Mouse (Mus musculus): ENCODE results near the gene Hdgfl2. TPM values are rescaled to one million over a fixed set of nuclear protein-coding genes. Genes with fewer than 3 reads are reported as not detected.

Hdgfl2 gene
- 59.0 and 64.9 TPM in 2 replicates for polyA plus RNA-seq (2015; fragmentation: Nextera tagmentation; extraction: Ambion mirVana)

- Histone ChIP-seq H3K27me3 (no peaks in the 10 kb centered on the region), H3K9ac (peak within 1 kb of the TSS; percentile 91), H3K4me2 (peak within 1 kb of the TSS; percentile 97), H3K4me1 (replicated peaks) (peaks cover 52% of the 10 kb centered on the region), H3K36me3 (peaks cover 21% of the 10 kb centered on the region), H3K4me3 (replicated peaks) (peak within 1 kb of the TSS; percentile 86), H3K27ac (peak within 1 kb of the TSS; percentile 82), H3K9me3 (replicated peaks) (no peaks in the 10 kb centered on the region)
- ATAC-seq (ENCODE audit: low read depth) = peak; percentile 90
- DNase-seq = peak; percentile 100
- WGBS (ENCODE audit: insufficient replicate concordance) = under 1% methylated on average over 61 of the region's 61 CpGs
These were observed at the start of gene Hdgfl2 for GRCm38 (mm10) chr17:56078880-56079795. Gene Hdgfl2 (plus strand): TSS chr17:56079634.

GRCm38 (mm10) chr17:56030238-56030870 lies 49.1 kb upstream of the Hdgfl2 start:
- Histone ChIP-seq H3K4me3 (replicated peaks) (no peak overlapping the region), H3K36me3 (peaks cover 70% of the 10 kb centered on the region), H3K27ac (peak overlapping the region; percentile 45; the same call in 1 of the 2 replicates), H3K9ac (no peak overlapping the region), H3K4me1 (replicated peaks) (peaks cover 94% of the 10 kb centered on the region), H3K27me3 (no peaks in the 10 kb centered on the region), H3K4me2 (0 out of 2 replicates have a peak overlapping the region, but pooled peaks have one; percentile 6), H3K9me3 (replicated peaks) (no peaks in the 10 kb centered on the region)
- WGBS (ENCODE audit: insufficient replicate concordance) = 85% methylated on average over 9 of the region's 9 CpGs
- ATAC-seq (ENCODE audit: low read depth) (no peak), DNase-seq (no peak)

DNA sequence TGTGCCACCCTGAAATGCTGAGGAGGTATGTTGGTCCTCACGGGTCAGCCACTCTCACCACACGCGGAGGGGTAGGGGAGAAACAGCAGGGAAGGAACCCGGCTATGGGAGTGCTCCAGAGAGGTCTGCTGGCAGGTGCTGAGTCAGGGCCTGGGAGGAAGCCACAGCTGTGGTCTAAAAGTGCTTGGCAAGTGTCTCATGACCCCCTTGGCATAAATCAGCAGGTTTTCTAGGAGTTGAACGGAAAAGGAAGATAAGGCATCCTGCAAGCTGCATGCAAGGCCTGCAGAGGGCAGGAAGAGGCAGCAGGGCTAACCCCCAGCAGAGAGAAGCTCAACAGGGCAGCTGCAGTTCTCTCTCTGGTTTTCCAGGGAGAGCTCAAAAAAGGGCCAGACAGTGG lies 48.5 kb upstream of the Hdgfl2 start:
- WGBS (ENCODE audit: insufficient replicate concordance) = 18% methylated on average over 5 of the region's 5 CpGs
- H3K36me3 ChIP-seq = peaks cover 70% of the 10 kb centered on the region
- peak overlapping the region; percentile 14; the same call in 1 of the 2 replicates for H3K4me2 ChIP-seq
- H3K27me3 ChIP-seq = no peaks in the 10 kb centered on the region
- H3K9me3 ChIP-seq (replicated peaks) = no peaks in the 10 kb centered on the region
- H3K27ac ChIP-seq = peak overlapping the region; percentile 68
- 0 out of 2 replicates have a peak overlapping the region, but pooled peaks have one; percentile 15 for H3K9ac ChIP-seq
- ATAC-seq (ENCODE audit: low read depth) = peak; percentile 54
- H3K4me3 ChIP-seq (replicated peaks) = no peak overlapping the region
- H3K4me1 ChIP-seq (replicated peaks) = peaks cover 94% of the 10 kb centered on the region
- no peak for DNase-seq

GRCm38 (mm10) chr17:56031431-56031830 lies 48.0 kb upstream of the Hdgfl2 start:
- peak overlapping the region; percentile 68 for H3K27ac ChIP-seq
- H3K9ac ChIP-seq = 0 out of 2 replicates have a peak overlapping the region, but pooled peaks have one; percentile 15
- peaks cover 89% of the 10 kb centered on the region for H3K4me1 ChIP-seq (replicated peaks)
- H3K36me3 ChIP-seq = peaks cover 69% of the 10 kb centered on the region
- H3K4me3 ChIP-seq (replicated peaks) = no peak overlapping the region
- no peaks in the 10 kb centered on the region for H3K27me3 ChIP-seq
- no peak for DNase-seq
- 77% methylated on average over 7 of the region's 7 CpGs for WGBS (ENCODE audit: insufficient replicate concordance)
- H3K9me3 ChIP-seq (replicated peaks) = no peaks in the 10 kb centered on the region
- ATAC-seq (ENCODE audit: low read depth) = no peak
- H3K4me2 ChIP-seq = peak overlapping the region; percentile 14; the same call in 1 of the 2 replicates

GRCm38 (mm10) chr17:56032127-56032733 lies 47.2 kb upstream of the Hdgfl2 start:
- Histone ChIP-seq H3K36me3 (peaks cover 61% of the 10 kb centered on the region), H3K9me3 (replicated peaks) (no peaks in the 10 kb centered on the region), H3K4me1 (replicated peaks) (peaks cover 87% of the 10 kb centered on the region), H3K4me3 (replicated peaks) (no peak overlapping the region), H3K9ac (peak overlapping the region; percentile 98; the same call in 1 of the 2 replicates), H3K27ac (peak overlapping the region; percentile 53), H3K27me3 (no peaks in the 10 kb centered on the region), H3K4me2 (peak overlapping the region; percentile 21; the same call in 1 of the 2 replicates)
- DNase-seq (no peak), ATAC-seq (ENCODE audit: low read depth) (no peak)
- 71% methylated on average over 6 of the region's 6 CpGs for WGBS (ENCODE audit: insufficient replicate concordance)

- DNase-seq (no peak), ATAC-seq (ENCODE audit: low read depth) (no peak)
- WGBS (ENCODE audit: insufficient replicate concordance) = 57% methylated on average over 7 of the region's 7 CpGs
- Histone ChIP-seq H3K4me2 (peak overlapping the region; percentile 21; the same call in 1 of the 2 replicates), H3K9ac (peak overlapping the region; percentile 98; the same call in 1 of the 2 replicates), H3K27ac (no peak overlapping the region; the same call in 1 of the 2 replicates), H3K27me3 (no peaks in the 10 kb centered on the region), H3K36me3 (peaks cover 56% of the 10 kb centered on the region), H3K4me3 (replicated peaks) (no peak overlapping the region), H3K4me1 (replicated peaks) (peaks cover 86% of the 10 kb centered on the region), H3K9me3 (replicated peaks) (no peaks in the 10 kb centered on the region)
These were observed 46.6 kb upstream of the Hdgfl2 start for GRCm38 (mm10) chr17:56032831-56033230.

DNA sequence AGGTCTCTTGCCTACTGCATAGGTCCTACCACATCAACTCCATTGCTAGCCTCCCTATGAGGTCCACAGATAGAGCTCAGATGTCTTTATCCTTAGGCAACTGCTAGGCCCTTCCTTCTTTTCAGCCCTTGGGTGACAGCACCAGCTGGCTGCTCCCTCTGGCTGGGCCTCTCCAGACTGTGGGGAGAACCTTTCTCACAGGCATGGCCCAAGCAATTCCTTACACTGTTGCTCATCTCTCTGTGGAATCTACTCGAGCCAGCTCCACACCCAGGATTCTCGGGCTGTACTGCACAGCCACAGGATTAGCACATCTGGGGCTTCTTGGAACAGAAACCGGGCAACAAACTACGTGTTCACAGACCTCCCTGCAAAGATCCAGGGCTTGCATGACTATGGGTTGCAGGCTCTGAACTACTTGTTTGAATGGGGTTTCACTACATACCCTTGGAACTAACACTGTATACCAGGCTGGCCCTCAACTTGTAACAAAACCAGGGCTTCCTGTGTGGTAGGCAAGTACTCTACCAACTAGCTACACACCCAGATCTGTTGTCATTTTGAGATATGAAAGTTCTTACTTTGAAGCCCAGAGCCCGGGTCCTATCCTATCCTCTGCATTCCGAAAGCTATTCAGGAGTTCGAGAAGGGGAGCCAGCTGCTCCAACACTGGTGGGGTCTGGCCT lies 45.3 kb upstream of the Hdgfl2 start:
- peak overlapping the region; percentile 97 for H3K4me3 ChIP-seq (replicated peaks)
- no peak for DNase-seq
- peaks cover 42% of the 10 kb centered on the region for H3K36me3 ChIP-seq
- H3K27me3 ChIP-seq = no peaks in the 10 kb centered on the region
- peak overlapping the region; percentile 89 for H3K4me2 ChIP-seq
- ATAC-seq (ENCODE audit: low read depth) = no peak
- peaks cover 75% of the 10 kb centered on the region for H3K4me1 ChIP-seq (replicated peaks)
- 70% methylated on average over 7 of the region's 7 CpGs for WGBS (ENCODE audit: insufficient replicate concordance)
- H3K27ac ChIP-seq = peak overlapping the region; percentile 93
- peak overlapping the region; percentile 98 for H3K9ac ChIP-seq
- no peaks in the 10 kb centered on the region for H3K9me3 ChIP-seq (replicated peaks)

DNA sequence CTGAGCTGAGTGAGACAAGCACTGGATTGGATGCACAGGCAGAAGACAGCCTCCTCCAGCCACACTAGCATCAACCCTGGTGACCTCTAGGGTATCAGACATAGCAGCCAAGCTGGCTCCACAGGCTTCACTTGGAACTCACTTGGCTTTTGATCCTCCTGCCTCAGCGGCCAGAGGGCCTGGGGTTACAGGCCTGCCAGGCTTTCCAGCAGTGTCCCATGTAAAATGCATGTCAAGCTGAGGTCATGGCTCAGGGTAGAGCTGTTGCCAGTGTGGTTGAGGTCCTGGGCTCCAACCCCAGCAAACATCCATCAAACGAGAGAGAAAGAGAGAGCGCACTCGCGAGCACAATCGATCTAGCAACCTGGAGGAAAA lies 44.7 kb upstream of the Hdgfl2 start:
- Histone ChIP-seq H3K4me1 (replicated peaks) (peaks cover 70% of the 10 kb centered on the region), H3K9ac (peak overlapping the region; percentile 98), H3K27ac (peak overlapping the region; percentile 93), H3K36me3 (peaks cover 37% of the 10 kb centered on the region), H3K9me3 (replicated peaks) (no peaks in the 10 kb centered on the region), H3K4me3 (replicated peaks) (peak overlapping the region; percentile 97), H3K27me3 (no peaks in the 10 kb centered on the region), H3K4me2 (peak overlapping the region; percentile 89)
- 83% methylated on average over 6 of the region's 6 CpGs for whole genome bisulfite sequencing (ENCODE audit: insufficient replicate concordance)
- DNase-seq = no peak
- no peak for ATAC-seq (ENCODE audit: low read depth)

DNA sequence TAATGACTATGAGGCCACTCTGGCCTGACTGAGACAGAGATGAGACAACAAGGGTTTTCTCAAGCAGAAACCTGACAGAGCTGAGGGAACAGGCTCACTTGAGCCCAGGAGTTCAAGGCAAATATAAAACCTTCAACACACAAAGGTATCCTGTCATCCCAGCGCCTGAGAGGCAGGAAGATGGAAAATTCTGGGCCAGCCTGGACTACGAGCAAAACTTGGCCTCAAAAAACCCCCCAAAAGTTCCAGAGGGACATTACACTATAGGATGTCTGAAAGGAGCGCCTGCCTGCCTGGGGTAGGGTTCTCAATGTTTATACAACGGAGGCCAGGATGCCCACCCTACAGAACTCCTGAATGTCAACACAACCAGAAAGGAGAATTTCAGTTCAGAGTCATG lies 44.2 kb upstream of the Hdgfl2 start:
- WGBS (ENCODE audit: insufficient replicate concordance) = 68% methylated on average over 4 of the region's 4 CpGs
- ATAC-seq (ENCODE audit: low read depth) (no peak), DNase-seq (no peak)

DNA sequence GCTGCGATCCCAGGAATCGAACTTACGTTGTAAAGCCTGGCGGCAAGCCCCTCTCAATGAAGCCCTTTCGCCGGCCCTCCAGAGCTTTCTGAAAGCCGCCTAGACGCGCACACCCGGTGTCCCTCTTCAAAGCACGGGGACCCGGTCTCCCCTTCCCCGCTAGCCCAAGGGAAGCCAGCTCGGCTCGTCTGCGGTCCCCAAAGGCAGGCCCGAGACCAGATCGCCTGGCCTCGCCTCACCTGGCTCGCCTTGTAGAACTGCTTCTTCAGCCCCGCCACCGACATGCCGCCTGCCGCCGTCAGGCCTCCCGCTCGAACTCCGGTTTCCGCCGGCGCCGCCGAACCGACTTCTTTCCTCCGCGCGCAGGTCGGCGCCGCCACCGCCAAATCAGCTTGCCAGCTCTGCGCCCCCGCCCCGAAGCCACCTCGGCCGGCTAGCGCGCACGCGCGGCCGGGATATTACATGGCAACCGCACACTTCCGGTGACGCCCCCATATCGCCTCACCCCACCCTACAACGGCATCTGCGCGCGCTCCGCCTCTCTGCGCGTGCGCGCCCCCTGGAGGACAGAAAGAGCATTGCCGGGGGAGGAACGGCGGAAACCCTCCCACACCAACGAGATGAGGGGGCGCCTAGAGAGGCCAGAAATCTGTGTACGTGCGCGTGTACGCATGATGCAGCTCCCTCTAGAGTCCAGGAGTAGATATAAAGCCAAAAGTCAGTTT lies 43.1 kb upstream of the Hdgfl2 start, which contains the start of gene Sh3gl1:
Sh3gl1 (minus strand) TSS at position 460 of the 725 bp plus-strand sequence.
- Histone ChIP-seq H3K36me3 (peaks cover 26% of the 10 kb centered on the region), H3K4me1 (replicated peaks) (peaks cover 60% of the 10 kb centered on the region), H3K27me3 (no peaks in the 10 kb centered on the region), H3K9ac (peak within 1 kb of the TSS; percentile 98), H3K4me2 (peak within 1 kb of the TSS; percentile 89), H3K4me3 (replicated peaks) (peak within 1 kb of the TSS; percentile 97), H3K9me3 (replicated peaks) (no peaks in the 10 kb centered on the region), H3K27ac (peak within 1 kb of the TSS; percentile 93)
- peak; percentile 98 for DNase-seq
- peak; percentile 88 for ATAC-seq (ENCODE audit: low read depth)
- WGBS (ENCODE audit: insufficient replicate concordance) = under 1% methylated on average over 74 of the region's 74 CpGs

More for the DNA sequence above, 44.2 kb upstream of the Hdgfl2 start:
- peak overlapping the region; percentile 89 for H3K4me2 ChIP-seq
- H3K4me3 ChIP-seq (replicated peaks) = peak overlapping the region; percentile 97
- peak overlapping the region; percentile 93 for H3K27ac ChIP-seq
- no peaks in the 10 kb centered on the region for H3K27me3 ChIP-seq
- H3K4me1 ChIP-seq (replicated peaks) = peaks cover 65% of the 10 kb centered on the region
- peaks cover 36% of the 10 kb centered on the region for H3K36me3 ChIP-seq
- no peaks in the 10 kb centered on the region for H3K9me3 ChIP-seq (replicated peaks)
- H3K9ac ChIP-seq = peak overlapping the region; percentile 98

Data from liver, embryonic 13.5 days (tissue).